Mouse (Mus musculus): Measurements from ENCODE around the gene Mrgprg.
A peak's percentile ranks its signal among the peaks of the same experiment; 100 is the strongest.

Mrgprg gene

DNA sequence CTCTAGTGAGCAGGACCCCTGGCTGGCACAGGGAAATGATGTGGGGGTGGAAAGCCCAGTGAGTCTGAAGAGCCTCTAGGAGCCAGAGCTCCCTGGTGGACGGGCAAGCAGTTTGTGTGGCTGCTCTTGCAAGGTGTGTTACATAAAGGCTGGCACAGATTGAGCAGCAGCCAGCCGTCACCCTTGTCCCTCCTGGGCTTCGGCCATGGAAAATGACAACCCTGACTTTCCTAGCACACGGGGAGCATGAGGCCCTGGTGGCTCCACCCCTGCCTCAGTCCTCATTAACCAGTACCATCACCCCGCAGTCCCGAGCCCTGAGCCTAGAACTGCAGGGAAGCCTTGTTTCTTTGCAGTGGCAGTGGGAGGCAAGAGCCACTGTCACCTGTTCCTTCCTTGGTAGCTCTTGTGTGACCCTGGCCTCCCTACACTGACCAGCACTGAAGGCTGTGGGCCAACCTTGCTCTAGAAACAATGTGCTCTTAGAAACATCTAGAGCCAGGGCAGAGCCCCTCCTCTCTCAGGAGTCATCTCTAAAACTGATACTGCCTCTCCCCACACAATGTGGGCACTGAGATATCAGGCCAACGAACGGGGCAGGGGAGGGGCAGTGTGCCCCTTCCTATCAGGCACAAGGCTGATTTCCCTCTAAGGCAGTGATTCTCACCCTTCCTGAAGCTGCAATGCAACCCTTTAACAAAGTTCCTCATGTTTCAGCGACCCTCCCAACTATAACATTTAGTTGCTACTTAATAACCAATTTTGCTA lies 11.3 kb downstream of the Mrgprg start:
- DNase-seq (ENCODE audit: extremely low spot score, low spot score), result no peak

DNA sequence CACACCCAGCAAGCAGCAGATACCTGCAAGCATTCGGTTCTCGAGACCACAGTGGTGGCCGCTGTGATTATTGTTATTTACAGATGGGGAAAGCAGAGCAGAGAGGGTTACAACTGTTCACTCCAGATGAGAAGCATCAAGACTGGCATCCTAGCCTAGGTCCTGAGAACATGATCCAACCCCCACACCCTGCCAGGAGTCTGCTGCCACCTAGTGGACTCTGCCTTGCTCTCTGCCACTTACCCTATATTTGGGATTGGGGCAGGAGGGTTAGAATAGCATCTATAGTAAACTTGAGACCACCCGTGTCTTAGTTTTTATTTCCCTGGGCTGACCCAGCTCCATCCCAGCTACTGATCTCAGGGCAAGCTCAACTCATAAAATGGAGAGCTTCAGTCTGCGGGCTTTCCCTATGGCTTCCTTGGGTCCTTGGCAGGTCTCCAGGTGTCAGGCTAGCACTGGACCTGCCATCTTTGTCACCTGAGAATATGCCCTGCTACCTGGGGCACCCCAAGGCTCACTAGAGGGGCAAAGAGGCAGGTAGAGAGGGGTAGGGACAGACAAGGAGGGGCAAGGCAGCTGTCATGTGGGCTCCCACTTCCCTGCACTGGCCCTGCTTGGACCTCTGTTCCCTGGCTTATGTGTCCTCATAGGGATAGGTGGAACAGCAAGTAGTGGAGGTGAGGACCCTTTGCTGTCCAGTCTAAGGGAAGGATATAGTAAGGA lies 12.6 kb downstream of the Mrgprg start:
- peak; percentile 55 for DNase-seq (ENCODE audit: extremely low spot score, low spot score)

- no peak for DNase-seq (ENCODE audit: extremely low spot score, low spot score)
Observed at GRCm38 (mm10) chr7:143752606-143753005, 14.2 kb downstream of the Mrgprg start.

GRCm38 (mm10) chr7:143752056-143752455 lies 14.7 kb downstream of the Mrgprg start:
- DNase-seq (ENCODE audit: extremely low spot score, low spot score), result no peak

GRCm38 (mm10) chr7:143751380-143751779 lies 15.4 kb downstream of the Mrgprg start:
- no peak for DNase-seq (ENCODE audit: extremely low spot score, low spot score)

- DNase-seq (ENCODE audit: extremely low spot score, low spot score), result no peak
Observed at GRCm38 (mm10) chr7:143749045-143749444, 17.7 kb downstream of the Mrgprg start.

GRCm38 (mm10) chr7:143748041-143748868 lies 18.5 kb downstream of the Mrgprg start:
- DNase-seq (ENCODE audit: extremely low spot score, low spot score), result peak; percentile 92

DNA sequence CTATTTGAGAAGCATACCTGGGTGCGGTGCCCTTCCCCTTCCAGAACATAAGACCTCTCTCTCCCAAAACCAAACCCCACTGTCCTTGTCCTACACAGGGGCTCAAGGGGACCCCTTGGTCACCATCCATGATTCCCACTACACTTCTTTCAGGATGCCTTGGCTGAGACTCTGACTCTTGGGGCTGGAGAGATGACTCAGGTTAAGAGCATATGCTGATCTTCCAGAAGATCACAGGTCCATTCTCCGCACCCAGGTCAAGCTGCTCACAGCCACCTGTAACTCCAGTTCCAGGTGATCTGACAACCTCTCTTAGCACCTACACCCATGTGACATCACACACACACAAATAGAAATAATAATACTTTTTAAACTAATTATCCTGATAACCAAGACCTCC lies 26.1 kb downstream of the Mrgprg start:
- DNase-seq (ENCODE audit: extremely low spot score, low spot score), result no peak

- DNase-seq (ENCODE audit: extremely low spot score, low spot score), result peak; percentile 83
Observed at GRCm38 (mm10) chr7:143739511-143740461, 27.0 kb downstream of the Mrgprg start.

DNA sequence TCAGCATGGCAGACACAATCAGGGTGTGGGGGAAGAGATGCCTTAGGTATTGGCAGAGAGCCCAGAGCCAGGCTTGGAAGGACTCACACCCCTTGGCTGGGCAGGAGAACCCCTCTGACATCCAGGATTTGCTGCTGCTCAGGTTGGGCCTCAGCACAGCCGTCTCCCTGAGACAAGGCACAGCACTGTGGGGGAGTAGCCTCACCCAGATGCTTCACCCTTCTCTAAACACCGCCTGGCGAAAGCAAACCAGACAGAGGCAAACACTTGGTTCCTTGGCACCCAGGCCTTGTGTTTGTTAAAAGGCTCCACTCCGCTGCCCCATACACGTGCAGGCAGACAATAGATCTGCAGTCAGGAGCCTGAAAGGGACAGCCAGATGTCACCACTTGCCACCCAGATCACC lies 28.2 kb downstream of the Mrgprg start:
- no peak for DNase-seq (ENCODE audit: extremely low spot score, low spot score)

GRCm38 (mm10) chr7:143738194-143738593 lies 28.6 kb downstream of the Mrgprg start:
- DNase-seq (ENCODE audit: extremely low spot score, low spot score), result no peak

GRCm38 (mm10) chr7:143733746-143734145 lies 33.0 kb downstream of the Mrgprg start:
- no peak for DNase-seq (ENCODE audit: extremely low spot score, low spot score)

GRCm38 (mm10) chr7:143729886-143730285 lies 36.9 kb downstream of the Mrgprg start:
- no peak for DNase-seq (ENCODE audit: extremely low spot score, low spot score)

- DNase-seq (ENCODE audit: extremely low spot score, low spot score), result no peak
Observed at GRCm38 (mm10) chr7:143726396-143726795, 40.4 kb downstream of the Mrgprg start.

DNA sequence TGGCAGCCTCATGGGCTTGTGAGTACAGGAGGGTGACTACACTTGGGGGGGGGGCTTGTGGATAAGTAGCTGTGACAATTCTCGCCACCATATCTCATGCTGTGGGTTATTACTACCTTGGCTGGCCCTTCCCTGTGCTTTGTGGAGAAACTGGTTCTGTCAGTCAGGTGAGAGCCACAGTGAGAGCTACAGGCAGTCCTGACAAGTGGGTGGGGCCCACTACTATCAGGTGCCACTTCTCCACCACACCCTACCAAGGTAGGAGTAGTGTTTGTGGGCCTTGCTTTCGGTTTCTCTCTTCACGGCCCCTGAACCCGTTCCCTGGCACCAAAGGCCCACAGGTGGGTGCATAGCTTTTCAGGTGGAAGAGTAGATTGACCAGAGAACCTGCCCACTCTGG lies 43.0 kb downstream of the Mrgprg start:
- no peak for DNase-seq (ENCODE audit: extremely low spot score, low spot score)

GRCm38 (mm10) chr7:143722646-143723045 lies 44.1 kb downstream of the Mrgprg start:
- DNase-seq (ENCODE audit: extremely low spot score, low spot score), result no peak

DNA sequence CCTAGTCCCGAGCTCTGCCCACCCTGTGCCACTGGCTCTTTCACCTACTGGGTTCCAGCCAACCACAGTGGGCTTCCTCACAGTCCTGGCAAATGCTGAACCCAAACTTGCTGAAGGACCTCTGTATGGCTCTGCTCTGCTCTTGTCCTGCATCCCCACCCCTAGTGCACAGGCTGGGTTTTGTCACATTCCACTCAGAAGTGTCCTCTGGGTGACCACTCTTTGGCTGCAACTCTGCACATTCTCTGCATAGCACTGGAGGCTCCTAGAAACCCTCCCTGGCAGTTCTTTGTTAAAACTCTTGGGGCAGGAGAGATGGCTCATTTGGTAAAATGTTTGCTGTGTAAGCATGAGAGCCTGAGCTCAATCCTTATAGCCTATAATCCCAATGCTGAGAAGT lies 49.0 kb downstream of the Mrgprg start:
- DNase-seq (ENCODE audit: extremely low spot score, low spot score), result no peak

All from neural tube, embryonic 10.5 days (tissue).